Mouse (Mus musculus) adrenal gland, postnatal 25 days (tissue): ENCODE data around the gene Hipk3. TPM values are rescaled to one million over a fixed set of nuclear protein-coding genes. Genes with fewer than 3 reads are reported as not detected.

Source experiments
- DNase-seq: peaks from one replicate; pipeline ENCODE4 v3.0.0; 2021; ENCODE audit warnings: mixed read lengths
- total RNA-seq: library from RNA; stranded (reverse); gene quantifications from 2 replicates; pipeline ENCODE4 v1.2.3, GENCODE M21; 2021

Gene Hipk3
- total RNA-seq, 1 experiment from 2014 or later: 152 TPM

DNA sequence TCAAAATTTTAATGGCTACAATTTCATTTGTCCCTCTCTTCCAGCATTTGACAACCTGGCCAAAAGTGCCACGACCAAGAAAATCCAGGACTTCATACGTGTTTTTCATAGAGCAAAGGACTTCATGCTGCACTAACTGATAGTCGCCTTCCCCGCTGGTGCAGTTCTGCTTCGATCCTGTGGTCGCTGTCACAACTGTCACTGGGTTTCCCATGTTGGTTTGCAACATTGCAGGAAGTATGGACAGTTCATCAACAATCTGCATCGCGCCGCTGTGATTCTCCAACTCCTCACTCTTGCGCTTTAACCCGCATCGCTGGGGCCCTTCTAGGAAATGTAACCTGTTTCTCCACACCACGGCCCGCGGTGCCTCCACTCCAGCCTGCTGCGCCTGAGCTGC, 23.1 kb downstream of the Hipk3 start:
- DNase-seq: no peak

DNA sequence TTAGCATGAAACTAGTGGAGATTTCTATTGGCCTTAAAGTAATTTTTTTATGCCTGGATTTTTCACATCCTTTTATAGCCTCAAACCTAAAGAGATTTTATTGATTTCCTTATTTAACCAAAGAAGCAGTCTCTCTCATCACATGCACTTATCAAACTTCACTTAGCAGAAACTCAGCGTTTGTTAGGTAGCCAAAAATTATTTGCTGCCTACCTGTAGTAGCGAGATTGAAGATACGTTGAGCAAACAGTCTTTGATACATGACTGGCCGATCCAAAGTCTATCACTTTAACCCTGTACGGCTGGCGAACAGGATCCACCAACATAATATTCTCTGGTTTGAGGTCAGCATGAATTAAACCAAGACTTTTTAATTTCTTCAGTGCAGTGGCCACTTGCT, 23.7 kb downstream of the Hipk3 start:
- DNase-seq: no peak

DNA sequence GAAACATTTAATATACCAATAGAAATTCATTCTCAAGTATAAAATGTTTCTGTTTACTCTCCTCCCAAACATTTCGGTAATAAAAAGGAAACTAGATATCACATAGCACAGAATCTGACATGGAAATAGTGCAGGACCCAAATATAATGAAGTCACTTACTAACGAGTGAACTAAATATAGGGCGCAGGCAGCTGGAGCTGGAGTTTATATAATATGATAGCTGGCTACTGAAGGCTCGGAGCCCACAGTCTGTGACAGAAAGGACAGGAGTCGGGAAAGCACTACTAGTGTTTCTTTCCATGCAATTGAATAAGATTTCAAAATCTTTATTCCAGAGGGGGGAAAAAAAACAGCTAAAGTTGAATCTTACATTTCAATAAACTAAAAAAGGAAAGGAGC, 25.8 kb downstream of the Hipk3 start:
- DNase-seq: no peak

DNA sequence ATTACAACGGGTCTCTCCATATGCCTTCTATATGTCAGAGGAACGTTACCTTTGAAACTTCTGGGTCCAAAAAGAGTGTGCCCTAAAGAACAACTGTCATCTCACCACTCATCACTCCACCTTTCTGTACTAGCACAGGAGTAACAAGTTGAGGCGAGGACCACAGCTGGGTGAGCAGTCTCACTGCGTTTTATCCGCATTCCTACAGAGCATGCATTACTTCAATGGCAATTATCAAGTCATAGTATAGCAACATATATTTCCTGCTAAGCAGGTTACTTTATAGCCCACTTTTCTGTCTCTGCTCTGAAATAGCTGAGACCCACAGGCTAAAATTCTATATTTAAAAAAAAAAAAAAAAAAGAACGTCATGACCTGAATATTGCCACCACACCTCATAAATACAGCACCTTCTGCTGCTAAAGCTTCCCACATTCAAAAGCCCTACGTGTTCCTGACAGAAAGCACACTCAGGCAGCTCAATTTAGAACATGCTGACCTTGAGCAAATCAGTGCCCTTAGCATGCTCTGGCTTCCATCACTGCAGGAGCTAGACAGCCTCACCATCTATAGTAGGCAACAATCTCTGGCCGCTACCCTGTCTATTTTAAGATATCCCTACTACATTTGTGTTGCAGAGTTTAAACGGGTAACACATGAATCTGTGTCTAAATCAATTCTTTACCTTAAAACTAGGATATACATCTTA, 27.2 kb downstream of the Hipk3 start:
- DNase-seq: no peak

DNA sequence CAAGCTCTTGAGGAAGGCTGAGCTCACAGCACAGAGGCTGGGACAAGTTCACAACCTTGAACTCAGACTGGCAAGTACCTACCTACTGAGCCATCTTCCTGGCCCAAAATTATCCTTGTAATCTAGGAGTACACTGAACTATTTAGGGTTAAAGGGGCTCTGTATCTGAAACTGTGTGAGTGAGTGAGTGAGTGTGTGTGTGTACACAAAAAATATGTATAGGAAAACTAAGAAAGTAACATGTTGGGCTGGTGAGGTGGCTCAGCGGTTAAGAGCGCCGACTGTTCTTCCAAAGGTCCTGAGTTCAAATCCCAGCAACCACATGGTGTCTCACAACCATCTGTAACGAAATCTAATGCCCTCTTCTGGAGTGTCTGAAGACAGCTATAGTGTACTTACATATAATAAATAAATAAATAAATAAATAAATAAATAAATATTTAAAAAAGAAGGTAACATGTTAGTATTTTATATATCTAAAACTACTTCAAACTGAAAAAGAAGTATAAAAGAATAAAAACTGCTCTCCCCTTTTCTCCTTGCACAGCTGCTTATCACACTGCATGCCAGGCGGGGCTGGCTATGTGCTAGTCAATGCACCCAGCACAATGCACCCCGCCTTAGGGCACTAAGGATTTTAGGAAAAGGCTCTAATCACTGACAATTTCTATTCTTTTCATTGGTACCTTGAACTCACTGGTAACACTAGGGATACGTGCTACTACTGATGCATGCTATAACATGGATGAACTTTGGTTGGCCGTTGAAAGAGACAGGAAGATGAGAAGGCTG, 28.4 kb downstream of the Hipk3 start:
- no peak for DNase-seq

DNA sequence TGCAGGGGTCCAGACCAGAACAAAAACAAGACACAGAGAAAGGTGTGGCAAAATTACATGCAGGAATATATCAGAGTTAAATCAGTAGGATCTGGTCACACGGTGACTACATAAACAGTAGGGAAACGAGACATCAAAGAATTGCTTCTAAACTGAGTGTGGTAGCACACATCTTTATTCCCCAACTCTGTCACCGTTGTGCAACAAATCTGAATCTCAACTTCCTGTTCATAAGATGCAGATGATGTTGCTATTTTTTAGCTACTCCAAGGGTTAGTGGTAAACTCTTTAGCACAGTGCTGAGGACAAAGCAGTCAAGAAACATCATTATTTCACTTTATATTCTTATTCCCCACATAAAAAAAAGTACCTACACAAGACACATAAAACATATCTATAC, 34.2 kb downstream of the Hipk3 start:
- DNase-seq: no peak

DNA sequence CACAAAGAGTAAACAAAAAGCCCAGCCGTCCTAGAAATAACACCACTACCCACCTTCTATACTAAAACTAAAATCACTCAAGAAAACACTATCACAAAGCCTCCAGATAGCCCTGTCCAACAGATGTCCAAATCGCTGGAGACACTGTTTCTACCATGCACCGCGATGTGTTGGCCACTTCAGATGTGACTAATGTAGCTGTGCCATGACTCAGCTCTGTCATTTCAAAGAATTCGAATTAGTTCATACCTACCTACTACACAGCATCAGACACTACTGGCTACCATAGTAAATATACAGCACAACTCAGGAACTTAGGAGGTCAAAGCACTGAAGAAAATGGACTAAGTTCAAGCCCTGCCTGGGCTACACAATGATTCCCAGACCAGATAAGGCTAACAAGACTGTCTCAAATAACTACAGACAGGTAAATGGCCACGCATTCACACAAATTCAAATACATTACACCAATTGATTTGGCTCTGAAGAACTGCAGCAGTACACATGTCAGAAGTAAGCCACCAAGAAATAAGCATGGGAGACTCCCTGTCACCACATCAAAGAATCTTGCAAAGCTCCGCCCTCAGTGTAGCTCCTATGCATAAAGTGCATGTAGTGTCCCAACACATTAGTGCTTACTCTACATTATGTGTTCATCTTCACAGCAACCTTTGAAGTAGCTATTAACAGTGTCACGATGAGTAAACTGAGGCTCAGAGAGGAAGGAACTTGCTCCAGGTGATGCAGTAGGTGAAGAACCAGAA, 35.5 kb downstream of the Hipk3 start:
- DNase-seq: no peak

DNA sequence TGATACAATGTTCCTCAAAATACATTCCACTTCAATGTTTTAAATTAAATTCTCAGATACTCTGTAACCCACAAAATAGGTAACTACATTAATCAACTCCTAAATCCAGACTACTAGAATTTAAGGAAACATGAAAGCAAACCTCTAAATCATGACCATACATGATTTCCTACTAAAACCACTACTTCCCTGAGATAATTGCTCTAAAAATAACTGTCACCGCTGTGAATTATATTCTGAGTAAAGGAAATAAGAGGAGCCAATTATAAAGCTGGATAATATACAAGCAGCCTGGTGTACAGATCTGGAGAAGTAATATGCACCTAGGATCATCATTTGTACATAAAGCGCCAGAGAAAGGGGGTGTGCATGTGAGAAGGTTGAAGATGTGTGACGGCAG, 37.1 kb downstream of the Hipk3 start:
- no peak for DNase-seq

DNA sequence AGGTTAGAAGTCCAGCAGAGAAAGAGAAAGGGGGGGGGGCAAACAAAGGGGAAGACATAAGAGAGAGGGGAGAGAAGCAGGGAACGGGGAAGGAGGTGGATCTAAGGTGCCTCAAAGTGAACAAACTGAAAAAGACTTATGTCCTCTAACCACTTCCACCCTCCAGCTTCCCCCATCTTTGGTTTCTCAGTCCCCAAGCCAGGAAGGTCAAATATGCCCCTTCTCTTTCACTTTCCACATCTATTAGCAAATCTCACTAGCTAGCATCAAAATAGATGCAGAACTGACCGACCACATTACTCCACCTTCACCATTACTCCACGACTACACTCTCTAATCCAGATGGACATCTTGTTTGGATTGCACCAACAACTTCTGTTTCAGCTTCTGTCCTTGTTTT, 43.6 kb downstream of the Hipk3 start:
- DNase-seq: no peak

DNA sequence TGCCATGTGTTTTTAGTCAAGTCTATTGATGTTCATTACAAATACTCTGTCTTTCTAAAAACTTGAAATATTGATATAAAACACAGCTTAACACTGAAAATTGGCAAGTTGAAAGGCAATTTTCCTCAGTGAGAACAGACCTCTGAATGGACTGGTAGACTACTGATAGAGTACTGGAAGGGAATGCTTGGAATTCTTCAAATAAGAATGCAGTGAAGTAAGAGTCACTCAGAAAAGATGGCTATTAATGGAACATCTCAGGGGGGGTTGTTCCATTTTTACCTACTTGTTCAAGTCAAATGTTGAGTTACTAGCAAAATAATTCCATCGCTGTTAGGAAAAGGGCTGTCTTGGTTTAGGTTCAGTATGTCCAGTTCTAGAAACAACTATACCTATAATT, 45.1 kb downstream of the Hipk3 start:
- no peak for DNase-seq

DNA sequence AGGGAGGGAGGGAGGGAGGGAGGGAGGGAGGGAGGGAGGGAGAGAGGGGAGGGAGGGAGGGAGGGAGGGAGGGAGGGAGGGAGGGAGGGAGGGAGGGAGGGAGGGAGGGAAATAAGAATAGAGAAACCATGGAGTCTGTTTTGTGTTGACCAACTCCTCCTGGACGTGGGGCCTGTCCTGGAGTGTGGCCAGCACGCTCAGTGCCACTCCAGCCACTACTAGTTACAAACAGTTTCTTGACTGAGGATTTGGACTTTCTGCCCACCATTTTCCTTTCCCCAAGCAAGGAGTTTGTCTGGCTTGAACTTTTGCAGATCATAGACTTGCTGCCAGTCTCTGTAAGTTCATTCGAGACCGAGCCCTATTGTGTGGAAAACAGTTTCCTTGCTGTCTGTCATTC, 46.0 kb downstream of the Hipk3 start:
- no peak for DNase-seq

DNA sequence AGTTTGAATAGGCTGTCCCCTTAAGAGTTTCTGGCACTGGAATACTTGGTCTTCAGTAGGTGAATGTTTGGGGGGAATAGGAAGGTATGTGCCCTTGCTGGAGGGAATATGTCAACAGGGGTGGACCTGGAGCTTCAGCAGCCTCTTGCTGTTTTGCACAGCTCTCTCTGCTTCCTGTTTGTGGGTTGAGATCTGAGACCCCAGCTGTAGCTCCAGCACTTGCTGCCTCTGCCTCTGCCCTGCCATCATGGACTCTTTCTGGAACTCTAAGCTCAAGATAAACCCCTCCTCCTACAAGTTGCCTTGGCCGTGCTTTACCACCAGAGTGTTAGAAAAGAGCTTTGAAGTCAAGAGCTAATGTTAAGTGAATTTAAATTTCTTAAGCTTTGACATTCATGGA, 48.2 kb downstream of the Hipk3 start:
- DNase-seq: no peak

DNA sequence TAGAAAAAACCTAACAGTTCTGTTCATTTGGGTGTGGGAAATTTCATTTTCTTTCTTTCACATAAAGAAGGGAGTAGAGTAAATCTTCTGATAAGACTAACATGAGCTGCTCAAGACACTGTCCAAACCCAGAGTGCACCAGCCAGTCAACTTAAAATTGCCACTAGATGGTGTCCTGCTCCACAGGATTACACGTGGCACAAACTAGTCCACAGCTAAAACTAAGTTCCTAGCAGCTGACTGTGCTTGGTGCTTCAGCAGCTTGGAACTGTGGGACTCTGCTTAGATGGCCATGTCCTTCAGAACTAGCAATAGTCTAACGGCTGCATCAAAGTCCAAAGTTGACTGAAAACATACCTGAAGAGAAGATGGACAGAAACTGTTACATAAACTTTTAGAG, 49.5 kb downstream of the Hipk3 start:
- DNase-seq: peak; percentile 39

DNA sequence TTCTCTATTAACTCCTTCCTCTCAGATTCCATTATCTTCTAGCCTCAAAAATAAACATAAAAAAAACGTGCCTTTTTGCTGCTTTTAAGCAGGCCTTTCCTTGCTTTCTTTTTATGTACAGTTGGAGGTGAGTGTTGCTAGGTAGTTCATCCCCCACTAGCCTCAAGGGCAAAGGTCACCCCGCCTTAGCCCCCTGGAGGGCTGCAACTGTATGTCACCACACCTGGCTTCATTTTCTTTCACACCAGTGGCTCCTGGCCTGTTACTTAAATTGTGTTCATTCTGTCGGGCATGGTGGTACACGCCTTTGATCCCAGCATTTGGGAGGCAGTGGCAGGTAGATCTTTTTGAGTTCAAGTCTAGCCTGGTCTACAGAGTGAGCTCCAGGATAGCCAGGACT, 51.9 kb downstream of the Hipk3 start:
- DNase-seq: no peak

DNA sequence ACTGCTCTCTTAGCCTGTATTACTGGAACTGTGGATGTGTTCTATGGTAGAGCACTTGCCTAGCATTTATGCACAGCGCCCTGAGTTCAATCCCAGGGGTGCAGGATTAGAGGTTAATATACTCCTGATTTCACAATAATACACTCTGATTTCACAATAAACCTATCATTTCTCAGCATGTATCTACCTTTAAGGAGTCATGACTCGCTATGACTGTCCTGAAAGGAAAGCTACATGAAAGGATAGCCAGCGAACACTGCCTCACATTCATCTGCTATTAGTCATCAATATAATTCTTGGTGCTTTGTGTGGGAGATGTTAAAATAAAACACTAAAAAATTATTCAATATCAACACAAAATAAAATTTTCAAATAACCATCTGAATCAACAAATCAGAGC, 58.0 kb downstream of the Hipk3 start:
- no peak for DNase-seq

DNA sequence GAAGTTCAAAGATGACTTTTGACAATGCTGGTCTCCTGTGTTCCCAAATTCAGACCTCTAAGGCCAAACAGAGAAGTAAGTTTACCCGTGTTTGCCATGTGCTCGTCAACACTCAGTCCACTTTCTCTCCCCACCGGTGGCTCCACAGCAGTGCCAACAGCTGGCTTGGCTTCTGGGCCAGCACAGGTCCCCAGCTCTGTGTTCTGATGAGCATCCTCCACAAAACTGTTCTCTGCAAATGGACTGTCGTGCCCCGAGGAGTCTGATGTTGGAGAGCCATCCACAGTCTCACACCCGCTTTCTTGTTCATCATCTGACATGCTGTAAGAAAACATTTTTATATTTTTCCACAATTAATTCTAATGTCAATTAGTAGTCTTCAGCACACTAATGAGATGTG, 63.2 kb downstream of the Hipk3 start:
- no peak for DNase-seq

DNA sequence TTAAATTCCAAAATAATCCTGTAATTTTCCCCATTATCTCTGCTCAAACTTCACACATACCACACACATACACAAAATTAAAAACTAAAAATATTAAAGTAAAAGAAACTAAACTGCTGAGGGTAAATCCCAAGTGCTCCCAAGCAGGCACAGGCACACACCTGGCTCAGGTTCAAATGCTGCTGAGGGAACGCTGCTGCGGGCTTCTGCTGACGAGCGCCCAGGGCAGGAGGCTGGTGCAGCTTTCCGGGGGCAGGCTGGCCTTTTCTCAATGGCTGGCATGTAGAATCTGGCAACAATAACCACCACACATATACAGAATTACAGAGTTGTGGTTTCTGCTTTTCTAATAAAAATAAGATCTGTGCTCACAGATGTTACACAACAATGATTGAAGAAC, 63.7 kb downstream of the Hipk3 start:
- no peak for DNase-seq

DNA sequence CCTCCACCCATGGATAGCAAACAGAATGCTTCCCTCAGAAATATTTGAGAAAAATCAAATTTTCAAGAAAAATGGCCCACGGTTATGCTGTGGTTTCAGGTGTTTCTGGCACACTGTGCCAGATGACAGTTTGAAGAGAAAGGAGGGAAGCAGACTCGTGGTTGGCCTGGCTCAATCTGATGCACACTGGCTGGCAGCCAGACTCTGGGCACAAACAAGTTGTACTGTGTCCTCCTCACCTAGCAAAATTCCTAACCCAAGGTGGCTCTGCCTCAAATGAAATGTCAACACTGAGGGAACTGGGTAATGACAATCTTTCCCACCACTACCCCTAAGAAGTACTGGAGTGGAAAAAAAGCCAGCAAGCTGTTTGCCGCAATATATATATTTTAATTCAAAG, 68.1 kb downstream of the Hipk3 start:
- DNase-seq: no peak

DNA sequence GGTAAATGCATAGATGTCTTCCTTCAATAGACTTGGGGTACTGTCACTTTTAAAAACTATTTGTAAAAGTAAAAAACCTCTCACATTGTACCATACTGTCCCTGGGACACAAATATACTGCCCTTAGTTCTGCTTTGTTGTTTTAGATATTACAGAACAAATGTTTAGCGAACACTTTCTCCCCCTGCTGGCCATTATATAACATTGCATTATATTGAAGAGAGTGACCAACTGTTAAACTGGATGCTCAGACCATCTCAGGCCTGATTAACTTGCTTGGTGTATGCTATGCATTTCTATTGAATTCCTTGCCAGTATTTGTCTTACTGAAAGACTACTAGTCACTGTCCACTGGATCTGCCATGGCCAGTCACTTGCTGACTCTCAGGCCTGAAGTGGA, 72.0 kb downstream of the Hipk3 start:
- no peak for DNase-seq

DNA sequence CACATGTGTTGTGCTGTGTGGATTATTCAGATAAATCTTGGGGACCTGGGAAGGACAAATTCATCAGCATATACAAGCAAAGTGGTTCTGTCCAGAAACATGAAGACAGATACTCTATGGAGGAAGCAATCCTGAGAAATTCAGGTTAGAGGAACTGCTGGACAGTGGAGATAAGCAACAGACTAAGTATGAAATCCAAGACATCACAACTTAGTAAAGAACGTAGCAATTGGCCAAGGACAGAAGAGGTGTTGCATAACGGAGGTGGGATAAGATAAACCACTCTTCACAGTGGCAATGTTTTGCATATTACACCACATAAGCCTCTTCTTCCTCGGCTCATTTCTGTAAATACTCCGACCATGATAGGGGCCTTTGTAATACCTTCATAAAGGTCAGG, 73.4 kb downstream of the Hipk3 start:
- no peak for DNase-seq

DNA sequence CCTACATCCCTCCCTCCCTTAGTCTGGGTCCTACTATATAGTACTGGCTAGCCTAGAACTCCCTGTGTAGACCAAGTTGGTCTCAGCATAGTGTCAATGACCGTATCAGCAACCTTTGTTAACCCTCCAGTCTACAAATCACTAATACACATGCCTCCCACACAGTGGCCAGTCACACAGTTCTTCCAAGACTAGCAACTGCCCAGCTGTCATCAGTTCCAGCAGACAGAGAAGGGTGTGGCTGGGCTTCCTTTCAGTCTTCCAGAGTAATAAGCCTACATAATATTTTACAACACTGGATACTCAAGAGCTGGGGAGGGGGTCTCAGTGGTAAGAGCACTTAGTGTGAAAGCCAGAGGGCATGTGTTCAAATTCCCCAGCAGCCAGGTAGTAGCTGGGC, 74.2 kb downstream of the Hipk3 start:
- no peak for DNase-seq

DNA sequence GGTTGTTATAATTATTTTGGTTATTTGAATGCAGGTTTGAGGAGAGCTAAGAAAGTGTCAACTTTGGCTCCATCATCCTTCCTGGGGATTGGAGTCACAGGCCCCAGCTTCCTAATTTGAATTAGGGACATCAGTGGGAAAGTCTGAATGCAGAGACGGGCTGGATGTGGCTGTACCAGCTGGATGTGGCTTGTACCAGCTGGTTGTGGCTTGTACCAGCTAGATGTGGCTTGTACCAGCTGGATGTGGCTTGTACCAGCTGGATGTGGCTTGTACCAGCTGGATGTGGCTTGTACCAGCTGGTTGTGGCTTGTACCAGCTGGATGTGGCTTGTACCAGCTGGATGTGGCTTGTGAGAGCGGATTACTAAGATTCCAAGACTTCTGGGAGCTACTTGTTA, 74.8 kb downstream of the Hipk3 start:
- no peak for DNase-seq

DNA sequence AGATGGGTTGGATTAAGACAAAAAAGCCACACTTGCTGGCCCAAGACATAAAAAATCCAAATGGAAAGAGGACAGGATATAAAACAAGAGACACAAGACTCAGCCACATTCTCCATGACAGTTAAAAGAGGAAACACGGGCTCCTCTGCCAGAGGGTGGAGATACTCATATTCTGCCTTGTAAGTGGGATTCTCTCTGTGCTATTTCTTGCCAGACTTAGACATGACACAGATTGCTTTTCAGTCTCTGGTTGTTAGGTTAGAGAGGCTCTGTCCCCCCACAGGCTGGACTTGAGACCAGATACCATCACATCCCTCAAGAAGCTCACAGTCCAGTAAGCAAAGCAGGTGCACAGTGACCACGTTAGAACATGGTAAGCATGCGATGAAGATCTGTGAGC, 81.2 kb downstream of the Hipk3 start:
- DNase-seq: no peak

DNA sequence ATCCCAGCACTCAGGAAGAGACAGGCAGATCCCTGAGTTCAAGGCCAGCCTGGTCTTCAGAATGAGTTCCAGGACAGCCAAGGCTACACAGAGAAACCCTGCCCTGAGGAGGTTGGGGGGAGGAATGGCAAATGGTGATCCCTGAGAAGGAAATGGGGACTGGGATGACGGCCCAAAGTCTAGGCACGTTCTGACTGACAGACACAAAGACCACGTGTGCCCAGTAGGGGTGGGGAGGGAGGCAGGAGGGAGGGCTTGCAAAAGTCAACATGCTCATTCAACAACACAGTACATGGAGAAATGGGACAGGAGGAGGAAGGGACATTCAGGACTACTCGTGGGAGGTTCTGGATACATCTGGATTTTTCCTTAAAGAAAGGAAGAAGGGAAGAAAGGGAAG, 81.8 kb downstream of the Hipk3 start:
- DNase-seq: no peak
